Mouse (Mus musculus) heart, postnatal 14 days (tissue): ENCODE measurements at regions not wholly inside any gene's neighbourhood (a gene's known extent, or its start where the extent isn't known, plus 50 kb on each side); places are given as distances from the start of the nearest gene placed in this dataset.

Experiments used
- DNase-seq, 2 experiments: peaks; one replicate each; pipeline ENCODE4 v3.0.0; 2021 to 2022
- intact Hi-C: fragments of 180-260 bp; cut with DNase I; formaldehyde crosslinking; loops from one replicate; pipeline ENCODE4 v1.15.1; 2025

- no peak for DNase-seq
- intact Hi-C loops, result no loop called here
Observed at GRCm38 (mm10) chr10:6053207-6053606, 131.0 kb upstream of the Rgs17 start.

GRCm38 (mm10) chr10:6043358-6043757 lies 121.2 kb upstream of the Rgs17 start:
- no peak for DNase-seq
- intact Hi-C loops, result no loop called here

DNA sequence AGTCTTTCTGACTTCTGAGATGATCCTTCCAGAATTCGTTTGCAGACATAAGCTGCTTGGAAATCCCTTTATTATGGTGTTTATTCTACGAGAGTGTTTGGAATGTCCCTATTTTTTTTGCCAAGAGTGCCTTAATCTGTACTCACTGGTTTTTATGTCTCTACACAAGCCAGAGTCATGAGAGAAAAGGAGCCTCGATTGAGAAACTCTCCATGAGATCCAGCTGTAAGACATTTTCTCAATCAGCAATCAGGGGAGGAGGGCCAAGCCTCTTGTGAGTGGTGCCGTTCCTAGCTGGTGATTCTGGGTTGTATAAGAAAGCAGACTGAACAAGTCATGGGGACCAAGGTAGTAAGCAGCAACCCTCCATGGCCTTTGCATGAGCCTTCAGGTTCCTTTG lies 117.6 kb upstream of the Rgs17 start:
- peak; percentile 9 to 10 for DNase-seq
- intact Hi-C loops, result loop anchor here (10.0 kb wide), 1 partner anchor 1035 kb away; no protein-coding TSS in a partner anchor

DNA sequence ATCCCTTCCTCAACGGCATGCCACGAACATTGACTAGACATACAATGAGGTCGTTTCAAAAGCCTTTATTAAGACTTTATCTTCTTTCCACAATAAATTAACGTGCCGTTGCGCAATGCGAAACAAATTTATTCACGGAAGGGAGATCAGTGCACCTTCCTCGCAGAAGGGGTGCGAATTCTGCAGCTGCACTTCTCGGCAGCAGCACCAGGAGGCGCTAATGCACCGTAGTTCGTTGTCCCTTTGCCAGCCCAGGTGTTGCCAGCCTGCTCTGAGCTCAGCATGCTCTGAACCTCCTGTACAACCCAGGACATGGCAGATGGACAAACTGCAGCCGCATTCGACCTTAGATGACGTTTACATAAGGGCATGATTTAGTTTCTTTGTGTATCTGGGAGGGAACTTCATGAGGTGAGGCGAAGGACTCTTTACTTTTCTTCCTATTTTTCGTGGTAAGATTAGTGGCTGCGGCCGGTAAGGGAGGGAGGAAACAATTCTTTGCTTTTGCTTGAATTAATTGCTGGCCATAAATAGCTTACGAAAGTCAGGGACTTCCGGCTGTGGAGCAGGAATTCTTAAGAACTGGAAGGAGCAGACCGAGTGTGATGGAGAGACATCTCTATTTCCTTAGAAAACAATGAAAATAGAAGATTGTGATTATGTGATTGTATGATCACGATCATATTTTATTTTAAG lies 113.7 kb upstream of the Rgs17 start:
- peak; percentile 66 to 82 for DNase-seq
- intact Hi-C loops, result loop anchor here (2.0 to 10.0 kb wide), 2 partner anchors 659 to 1039 kb away; no protein-coding TSS in a partner anchor

- intact Hi-C loops, result loop anchor here (10.0 kb wide), 1 partner anchor 1042 kb away; no protein-coding TSS in a partner anchor
- DNase-seq, result no peak
Observed at GRCm38 (mm10) chr10:6032469-6032868, 110.3 kb upstream of the Rgs17 start.

GRCm38 (mm10) chr10:6027551-6027950 lies 105.4 kb upstream of the Rgs17 start:
- no peak for DNase-seq
- intact Hi-C loops, result no loop called here

DNA sequence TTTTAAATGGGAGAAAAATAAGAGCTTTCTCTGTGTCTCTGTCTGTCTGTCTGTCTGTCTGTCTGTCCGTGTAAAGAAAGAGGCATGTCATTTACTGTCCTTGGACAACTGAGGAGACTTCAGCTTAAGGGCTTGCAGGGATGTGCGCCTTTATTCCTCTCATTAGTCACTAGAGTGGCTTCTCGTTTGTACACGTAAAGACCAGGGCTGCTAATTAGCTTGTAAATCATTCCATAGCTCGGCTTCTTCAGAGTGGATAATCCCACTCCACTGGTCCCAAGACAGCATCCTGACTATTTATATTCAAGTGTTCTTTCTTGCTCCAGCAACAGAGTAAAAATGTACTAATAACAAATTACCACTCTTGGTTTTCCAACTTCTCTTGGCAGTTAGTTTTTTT lies 104.1 kb upstream of the Rgs17 start:
- DNase-seq, result no peak
- intact Hi-C loops, result no loop called here

DNA sequence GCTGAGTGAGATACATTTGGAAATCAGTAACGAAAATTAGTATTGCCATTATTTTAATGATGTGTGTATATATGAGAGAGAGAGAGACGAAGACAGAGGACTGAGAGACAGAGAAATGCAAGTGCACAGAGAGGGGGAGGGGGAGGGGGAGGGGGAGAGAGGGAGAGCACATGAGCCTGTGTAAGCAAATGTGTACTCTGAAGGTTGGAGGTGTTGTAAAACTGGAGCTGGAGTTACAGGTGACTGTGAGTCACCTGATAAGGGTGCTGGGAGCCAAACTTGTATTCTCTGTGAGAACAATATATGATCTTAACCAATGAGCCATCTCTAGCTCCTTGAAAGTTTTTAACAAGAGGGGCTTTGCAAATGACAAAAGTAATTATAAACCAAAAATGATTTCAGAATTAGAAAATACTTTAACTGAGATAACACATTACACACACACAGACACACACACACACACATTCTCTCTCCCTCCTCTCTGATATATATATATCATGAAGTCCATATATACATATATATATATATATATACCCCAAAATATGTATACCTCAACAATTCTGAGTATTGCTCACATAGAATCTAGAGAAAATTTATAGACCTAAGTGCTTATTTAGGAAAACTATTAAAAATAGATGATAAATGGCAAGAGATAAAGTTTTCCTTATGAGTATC lies 100.5 kb upstream of the Rgs17 start:
- intact Hi-C loops, result no loop called here
- DNase-seq, result no peak

DNA sequence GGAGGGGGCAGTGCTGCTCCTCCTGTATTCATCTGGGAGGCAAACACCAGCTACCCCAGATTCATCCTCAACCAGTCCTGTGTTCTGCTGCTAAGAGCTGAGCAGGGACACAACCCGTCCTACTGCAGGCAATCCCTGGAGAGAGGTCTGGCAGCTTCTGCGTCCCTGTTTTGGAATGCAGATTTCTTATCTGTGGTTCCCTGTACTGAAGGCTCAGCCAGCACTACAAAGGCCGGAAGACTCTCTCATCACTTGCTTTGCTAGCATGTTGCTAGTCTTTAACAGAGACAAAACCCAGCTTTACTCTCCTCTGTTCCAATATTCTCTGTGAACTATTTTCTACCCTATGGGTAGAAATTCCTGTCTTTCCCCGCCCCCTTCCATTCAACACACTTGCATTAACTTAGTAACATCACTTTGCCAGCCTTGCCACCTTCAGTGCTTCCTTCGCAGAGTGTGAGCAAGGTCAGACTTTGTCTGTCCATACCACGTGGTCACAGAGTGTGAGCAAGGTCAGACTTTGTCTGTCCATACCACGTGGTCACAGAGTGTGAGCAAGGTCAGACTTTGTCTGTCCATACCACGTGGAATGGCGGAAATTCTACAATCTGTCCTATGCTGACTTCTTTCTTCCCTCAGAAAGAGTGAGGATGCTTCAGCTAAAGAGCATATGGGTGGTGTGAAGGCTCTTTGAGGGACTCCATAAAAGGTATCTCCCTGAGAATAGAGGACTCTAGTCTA lies 98.9 kb upstream of the Rgs17 start:
- DNase-seq, result peak; percentile 36
- intact Hi-C loops, result no loop called here

DNA sequence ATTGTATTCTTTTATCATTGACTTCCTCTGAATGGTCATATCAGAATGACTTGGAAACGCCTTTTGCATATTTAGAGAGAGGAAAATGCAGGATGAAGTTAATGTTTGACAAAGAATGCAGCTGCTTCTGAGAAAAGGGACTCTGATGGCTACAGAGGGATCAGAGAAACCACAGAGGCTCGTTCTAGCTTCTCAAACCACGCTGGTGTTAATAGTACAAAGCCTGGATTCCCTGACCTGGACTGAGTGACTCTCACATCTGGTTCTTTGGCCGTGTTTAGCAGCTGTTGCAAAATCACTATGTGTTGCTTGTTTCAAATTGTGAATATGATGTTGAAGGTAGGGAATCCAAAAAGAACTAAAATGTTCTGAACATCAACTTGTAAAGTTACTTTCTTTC lies 91.5 kb upstream of the Rgs17 start:
- intact Hi-C loops, result no loop called here

DNA sequence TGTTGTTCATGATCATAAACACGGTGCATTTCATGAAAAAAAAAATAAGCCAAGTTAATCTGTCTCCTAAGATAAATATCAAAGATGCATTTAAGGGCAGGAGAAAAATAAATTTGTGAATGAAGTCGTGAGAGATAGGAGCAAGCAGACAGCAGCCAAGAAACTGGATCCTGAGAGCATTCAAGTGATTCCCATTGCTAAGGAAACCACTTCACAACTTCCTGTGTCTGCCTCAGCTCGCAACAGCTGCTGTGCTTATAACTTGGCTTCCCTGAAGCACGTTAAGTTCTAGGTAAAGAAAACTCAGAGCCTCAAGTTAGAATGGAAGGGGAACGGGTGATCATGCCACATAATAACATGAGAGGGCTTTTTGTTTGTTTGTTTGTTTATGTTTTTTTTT lies 89.3 kb upstream of the Rgs17 start:
- intact Hi-C loops, result no loop called here

More for the DNA sequence above, 91.5 kb upstream of the Rgs17 start:
- DNase-seq, result peak; percentile 5 to 16

DNA sequence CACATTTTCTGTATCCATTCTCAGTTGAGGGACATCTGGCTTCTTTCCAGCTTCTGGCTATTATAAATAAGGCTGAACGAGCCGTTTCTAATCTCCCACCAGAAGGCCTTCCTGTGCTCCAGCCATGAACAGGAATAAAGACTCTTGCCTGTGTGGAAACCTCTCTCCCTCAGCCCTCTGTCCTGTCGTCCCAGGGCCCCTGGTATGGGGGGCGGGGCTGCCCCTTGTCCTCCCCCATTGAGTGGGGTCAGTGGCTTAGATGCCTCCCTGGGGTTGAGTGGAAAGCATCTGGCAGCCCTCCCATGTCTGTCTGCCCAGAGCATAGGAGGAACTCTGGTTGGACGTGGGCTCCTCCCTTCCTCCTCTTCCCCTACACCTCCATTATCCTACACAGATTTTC lies 88.8 kb upstream of the Rgs17 start:
- DNase-seq, result peak; percentile 7 to 9
- intact Hi-C loops, result no loop called here

More for the DNA sequence above, 89.3 kb upstream of the Rgs17 start:
- DNase-seq, result peak in 1 of 2 experiments; percentile 5

DNA sequence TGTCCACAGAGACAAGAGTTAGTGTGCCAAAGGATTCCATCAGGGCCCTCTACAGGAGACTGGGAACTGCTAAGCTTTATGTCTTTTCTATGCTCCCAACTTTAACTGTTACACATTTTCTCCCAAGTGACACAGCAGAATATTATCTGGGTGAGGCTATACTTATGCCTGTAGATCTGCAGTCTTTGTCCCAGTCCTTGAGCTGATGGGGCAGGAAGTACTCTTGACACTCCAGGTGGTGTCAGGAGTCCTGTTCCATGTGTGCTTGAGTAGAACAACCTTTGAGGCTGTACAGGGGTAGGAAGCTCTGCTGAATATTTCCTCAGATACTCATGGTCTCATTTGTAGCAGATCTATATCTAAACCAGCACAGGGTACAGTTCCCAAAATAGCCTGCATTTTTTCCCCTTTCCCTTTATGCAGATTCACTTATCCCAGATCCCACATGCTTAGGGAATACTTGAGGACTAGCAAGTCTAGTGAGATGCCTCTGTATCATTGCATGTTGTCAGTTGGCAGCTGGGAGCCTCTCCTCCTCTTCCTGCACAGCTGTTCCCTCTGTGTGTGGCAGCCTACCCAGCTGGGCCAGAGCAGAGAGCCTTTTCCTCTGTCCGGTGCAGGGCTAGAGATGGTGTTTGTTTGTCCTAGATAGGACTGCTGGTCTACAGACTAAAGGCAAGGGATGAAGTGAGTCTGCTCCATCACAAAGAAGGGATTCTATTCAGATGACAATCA lies 85.2 kb upstream of the Rgs17 start:
- intact Hi-C loops, result no loop called here
- DNase-seq, result peak in 1 of 2 experiments; percentile 5

- no peak for DNase-seq
- intact Hi-C loops, result no loop called here
Observed at GRCm38 (mm10) chr10:5981433-5981832, 59.2 kb upstream of the Rgs17 start.

GRCm38 (mm10) chr10:5978534-5978933 lies 56.3 kb upstream of the Rgs17 start:
- DNase-seq, result no peak
- intact Hi-C loops, result no loop called here
